Mouse (Mus musculus) frontal cortex, postnatal 36 days (tissue): Measurements from ENCODE around the gene Gsn.

Experiments
- DNase-seq, 2 experiments: peaks; one replicate each; pipeline ENCODE4 v3.0.0; 2022; ENCODE audit warnings: low spot score in 2 of 2

The Gsn gene

DNA sequence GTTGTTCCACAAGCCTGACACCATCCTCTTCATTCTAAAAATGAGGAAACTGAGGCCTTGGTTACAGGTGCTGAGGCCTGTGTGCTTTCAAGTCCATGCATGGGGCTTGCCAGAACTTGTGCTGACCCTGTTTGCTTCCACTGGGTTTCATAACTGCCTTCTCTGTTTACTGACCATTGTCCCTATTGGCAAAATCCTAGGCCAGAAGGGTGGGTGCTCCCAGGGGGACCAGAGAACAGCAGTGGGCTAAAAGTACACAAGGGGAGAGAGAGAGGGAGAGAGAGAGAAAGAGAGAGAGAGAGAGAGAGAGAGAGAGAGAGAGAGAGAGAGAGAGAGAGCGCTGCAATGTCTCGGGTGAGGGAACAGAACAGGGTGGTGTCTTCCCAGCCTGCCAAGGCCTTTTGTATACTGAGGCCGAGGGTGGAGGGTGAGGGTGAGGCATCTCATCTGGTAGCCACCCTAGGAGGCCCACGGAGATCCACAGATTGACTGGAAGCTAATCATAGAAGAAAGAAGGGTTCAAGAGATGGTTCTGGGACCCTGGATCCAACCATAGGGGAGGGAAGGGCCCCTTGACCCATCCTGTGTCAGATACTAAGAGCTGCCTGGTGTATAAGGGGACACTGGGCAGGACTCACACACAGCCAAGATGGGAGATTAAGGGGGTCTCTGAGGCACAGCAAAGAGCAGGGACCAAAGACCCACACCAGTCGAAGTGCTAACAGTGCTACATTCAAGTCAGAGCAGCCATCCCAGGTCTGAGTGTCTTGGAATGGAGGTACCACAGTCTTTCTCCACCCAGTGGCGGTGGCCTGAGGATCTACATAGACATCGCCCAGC lies 22.4 kb downstream of the Gsn start:
- no peak for DNase-seq

DNA sequence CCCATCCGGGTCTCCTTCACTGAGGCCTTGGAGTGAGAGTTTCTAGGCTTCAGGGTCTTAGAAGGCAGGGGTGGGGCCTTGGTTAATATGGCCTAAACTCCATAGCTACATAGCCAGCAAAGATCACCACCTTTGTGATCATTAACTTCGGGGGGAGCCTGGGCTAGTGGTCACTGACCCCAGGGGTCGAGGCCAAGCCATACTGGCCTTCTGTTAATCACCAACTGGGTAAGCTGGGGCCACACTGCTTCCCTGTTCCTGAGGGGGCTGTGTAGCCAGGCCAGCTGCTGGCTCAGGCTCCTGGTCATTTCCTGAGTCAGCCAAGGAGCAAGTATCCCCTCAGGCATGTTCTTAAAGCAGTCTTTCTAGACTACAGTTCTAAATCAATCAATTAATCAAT lies 23.8 kb downstream of the Gsn start:
- no peak for DNase-seq

- no peak for DNase-seq
These were observed 26.0 kb downstream of the Gsn start for GRCm38 (mm10) chr2:35282214-35282613.

- no peak for DNase-seq
These were observed 27.8 kb downstream of the Gsn start for GRCm38 (mm10) chr2:35283997-35284396.

- DNase-seq = no peak
These were observed 29.0 kb downstream of the Gsn start for GRCm38 (mm10) chr2:35285209-35285608.

DNA sequence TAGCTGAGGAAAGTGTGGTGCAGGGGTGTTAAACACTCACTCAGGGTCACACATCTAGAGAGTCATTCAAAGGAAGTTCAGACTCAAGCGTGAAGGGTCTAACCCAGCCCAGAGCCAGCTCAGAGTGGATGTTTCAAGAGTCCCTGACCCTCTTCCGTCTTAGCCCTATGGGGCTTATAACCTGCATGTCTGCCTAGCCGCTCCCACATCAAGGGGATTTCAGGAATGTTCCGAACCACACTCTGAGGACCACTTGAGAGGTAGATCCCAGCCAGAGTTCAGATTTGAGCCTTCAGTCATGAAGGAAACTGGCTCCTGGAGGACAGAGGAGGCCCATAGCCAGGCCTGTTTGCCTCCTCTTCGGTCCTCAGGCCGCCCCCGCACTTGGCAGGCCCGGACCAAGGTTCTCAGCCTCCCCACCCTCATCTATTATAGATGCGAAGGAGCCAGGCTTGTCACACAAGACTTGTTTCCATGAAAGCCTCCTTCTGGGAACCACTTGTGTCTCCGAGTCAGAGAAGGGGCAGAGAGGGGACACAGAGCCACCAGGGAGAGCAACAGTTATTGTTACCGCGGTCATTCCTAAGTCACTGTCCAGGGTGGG lies 30.9 kb downstream of the Gsn start:
- DNase-seq = no peak

DNA sequence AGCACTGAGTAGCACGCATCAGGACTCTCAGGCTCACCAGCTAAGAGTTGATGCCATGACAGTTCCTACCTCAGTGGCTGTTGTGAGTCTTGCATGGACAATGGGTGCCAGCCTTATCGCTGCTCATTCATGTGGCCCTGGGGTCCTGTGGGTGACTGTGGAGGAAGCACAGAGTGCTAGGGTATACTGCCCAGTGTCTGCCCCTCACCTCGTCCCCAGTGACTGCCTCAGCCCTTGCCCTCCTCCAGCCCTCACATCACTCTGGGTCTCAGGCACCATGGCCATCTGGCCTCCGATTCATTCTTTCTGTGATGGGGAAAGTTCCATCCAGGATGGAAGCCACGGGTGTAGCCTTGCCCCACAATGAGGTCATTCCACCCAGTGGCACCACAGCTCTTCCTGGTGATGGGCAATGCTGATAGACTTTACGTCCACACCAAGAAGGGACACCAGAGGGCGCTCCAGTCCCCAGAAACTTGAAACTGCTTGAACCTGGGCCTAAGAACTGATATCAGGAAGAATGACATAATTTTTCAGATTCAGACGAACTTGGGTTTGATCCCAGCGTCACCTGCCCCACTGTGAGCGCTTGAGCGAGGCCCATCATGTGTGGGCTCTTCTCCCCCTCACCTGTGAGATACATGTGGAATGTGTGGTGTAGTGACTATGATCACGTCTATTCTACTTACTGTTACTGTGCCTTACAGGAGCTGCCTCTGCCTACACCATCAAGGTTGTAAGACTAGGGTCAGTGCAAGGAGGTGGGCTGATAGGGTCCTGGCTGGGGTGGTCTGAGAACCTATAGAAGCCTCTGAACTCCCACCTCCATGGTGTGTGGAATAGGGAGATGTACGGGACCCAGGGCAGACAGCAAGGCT lies 32.8 kb downstream of the Gsn start:
- DNase-seq = peak; percentile 84 to 88

DNA sequence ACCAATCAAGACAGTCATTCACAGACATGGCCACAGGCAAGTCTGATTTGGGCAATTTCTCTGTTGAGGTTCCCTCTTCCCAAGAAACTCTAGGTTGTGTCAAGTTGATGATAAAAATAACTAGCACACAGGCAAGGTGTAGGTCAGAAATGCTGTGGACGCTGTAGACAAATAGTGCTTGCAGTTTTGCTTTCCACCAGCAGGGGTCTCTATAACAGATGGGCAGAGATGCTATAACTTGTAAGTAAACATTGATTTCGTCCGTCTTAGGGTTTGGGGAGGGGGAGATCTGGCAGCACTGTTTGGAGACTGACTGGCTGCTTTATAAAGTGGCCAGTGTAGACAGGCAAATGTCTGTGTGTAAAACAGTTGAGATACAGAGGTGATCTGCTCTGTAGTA lies 35.7 kb downstream of the Gsn start:
- DNase-seq = peak in 1 of 2 experiments; percentile 26

DNA sequence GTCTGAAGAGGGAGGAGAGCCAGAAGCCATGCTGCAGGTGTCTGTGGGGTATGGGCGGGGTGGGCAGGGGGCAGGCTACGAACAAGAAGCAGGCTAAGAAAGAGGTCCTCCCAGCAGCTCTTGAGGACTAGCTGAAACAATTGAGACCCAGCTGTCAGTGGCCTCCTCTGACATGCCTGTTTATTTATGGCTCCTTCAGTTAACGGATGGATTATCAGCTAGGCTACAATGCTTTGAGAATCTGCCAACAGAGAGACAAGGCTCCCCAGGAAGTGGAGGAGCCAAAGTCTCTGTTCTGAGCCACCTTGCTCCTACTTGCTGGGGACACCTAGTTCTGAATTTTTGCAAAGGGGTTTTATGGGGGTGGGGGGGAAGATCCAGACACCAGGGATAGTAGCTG lies 36.5 kb downstream of the Gsn start:
- DNase-seq = no peak

GRCm38 (mm10) chr2:35293291-35293690 lies 37.1 kb downstream of the Gsn start:
- no peak for DNase-seq

GRCm38 (mm10) chr2:35297703-35298332 lies 41.6 kb downstream of the Gsn start:
- peak; percentile 71 to 83 for DNase-seq

DNA sequence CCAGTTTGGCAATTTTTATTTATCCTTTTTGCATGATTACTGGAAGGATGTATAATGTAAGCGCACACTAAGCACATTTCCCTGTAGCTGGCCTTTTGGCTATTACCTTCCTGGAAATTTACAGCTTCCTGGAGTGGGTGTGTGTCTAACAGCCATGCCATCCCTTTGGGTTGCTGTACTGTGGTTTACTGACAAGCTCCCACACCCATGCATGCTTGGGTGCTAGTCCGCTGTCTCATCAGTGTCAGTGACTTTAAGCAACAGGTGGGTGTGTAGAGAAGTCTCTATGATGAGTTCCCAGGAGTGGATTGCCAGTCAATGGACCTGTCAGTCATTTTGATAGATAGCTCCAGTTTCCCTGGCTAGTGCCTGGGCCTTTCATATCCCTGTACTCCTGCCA lies 43.3 kb downstream of the Gsn start:
- DNase-seq = no peak

DNA sequence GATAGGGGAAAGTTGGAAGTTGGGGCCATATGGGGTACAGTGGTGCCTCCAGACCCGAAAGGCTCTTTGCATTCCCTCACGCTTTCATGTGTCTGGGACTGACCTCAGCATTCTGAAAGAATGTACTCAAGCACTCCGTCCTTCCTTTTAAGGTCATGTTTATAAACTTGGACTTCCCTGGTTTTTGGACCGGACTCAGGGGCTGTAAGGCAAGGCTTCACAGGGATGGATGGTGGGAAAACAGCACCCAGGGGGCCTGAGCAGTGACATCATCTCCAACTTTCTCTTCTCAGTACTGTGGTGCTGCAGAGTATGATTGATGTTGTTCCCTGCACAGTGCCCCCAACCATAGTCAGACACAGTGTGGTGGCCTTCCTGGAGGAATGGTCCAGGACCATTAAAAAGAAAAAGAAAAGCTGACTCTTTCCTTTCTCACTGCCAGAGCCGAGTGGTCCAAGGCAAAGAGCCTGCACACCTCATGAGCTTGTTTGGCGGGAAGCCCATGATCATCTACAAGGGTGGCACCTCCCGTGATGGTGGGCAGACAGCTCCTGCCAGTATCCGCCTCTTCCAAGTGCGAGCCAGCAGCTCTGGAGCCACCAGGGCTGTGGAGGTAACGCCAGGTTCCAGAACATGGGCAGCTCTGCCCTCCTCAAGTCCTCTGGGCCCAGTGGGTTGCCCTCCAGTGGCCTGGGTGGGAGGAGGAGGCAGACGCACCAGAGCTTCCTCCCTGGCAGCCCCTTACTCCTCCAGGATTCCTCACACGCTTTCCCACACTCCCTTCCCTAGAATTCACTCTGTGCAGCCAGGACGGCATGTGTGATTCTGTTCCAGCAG lies 46.1 kb downstream of the Gsn start:
- DNase-seq = no peak

DNA sequence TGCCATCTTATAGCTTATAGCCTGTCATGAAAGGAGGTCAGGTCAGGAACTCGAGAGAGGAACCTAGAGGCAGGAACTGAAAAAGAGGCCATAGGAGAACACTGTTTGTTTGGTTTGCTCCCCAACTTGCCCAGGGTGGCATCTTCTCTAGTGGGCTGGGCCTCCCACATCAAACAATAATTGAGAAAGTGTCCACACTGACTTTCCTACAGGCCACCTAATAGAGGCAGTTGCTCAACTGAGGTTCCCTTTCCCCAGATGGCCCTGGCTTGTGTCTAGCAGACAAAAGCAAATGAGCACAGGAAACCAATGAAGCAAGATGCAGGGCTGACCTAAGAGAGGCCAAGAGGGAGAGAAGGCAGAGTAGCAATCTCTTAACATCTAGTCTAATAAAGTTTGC lies 52.0 kb downstream of the Gsn start:
- DNase-seq = no peak

GRCm38 (mm10) chr2:35309906-35310493 lies 53.8 kb downstream of the Gsn start:
- DNase-seq = no peak

GRCm38 (mm10) chr2:35314300-35314699 lies 58.1 kb downstream of the Gsn start:
- DNase-seq = no peak

- DNase-seq = no peak
These were observed 61.4 kb downstream of the Gsn start for GRCm38 (mm10) chr2:35317604-35318003.

DNA sequence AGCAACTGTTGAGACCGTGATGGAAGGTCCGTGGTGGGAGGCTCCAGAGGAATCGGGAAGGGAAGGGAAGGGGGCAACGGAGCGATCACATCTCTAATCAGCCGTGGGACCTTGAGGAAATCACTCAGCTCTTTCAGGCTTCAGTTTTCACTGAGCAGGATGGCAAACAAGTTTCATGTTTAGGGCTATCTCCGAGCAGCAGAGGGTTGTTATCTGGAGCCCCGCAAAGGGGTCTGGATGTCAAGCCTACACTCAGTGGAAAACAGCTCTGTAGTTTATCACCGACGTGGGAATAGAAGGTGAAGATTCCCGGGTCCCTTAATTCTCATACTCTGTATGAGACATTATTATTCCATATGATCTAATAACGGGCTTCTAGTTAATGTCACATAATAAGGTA lies 62.2 kb downstream of the Gsn start:
- no peak for DNase-seq

DNA sequence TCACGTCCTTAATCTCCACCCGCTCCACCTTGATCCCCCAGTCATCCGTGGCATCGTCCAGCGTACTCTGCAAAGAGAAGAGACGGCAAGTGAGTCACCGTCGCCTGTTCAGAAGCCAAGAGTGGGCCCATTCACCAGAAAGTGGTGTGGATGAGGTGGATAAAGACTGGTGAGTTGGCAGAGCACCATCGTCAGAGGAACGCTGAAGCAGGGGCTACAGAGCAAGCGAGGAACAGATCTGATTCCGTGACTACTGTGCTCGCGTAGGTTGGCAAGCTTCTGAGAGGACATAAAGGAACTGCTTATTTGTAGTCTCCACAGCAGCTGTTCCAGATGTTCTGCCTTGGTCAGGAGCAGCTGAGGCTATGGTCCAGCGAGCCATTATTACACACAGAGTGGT lies 64.2 kb downstream of the Gsn start:
- no peak for DNase-seq

DNA sequence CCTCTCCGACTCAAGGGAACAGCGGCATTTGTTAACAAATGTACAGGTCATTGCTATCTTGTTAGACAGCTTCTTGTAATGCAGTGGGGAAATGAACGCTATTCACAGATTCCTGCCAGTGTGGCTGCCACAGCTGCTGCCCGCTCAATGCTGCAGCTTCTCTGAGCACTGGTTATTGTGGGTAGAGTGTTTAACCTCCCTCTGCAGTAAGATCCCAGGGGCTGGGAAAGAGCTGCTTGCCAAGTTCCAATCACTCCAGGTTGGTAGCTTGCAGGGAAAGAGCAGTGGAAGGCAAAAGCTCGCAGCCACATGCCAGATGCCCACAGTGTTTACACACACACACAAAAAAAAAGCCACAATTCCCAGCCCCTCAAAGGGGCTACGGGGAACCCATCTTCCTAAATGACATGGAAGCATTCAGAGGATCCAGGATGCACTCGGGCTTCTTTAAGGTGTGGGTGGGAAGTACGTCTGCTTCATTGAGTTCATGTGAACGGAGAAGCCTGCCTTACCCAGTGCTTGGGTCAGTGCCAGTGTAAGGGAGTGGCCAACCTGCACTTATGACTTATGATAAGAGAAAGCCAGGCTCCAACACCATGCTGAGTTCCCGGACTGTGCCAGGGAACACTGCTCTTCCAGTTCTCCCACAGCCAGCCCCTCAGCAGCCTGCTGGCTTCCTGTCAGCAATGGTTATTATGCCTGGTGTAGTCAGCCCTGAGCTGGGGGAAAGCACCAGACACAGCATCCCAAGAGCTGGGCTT lies 66.4 kb downstream of the Gsn start:
- DNase-seq = peak; percentile 8
